Mouse (Mus musculus) neural tube, embryonic 14.5 days (tissue): ENCODE measurements at regions not wholly inside any gene's neighbourhood (a gene's known extent, or its start where the extent isn't known, plus 50 kb on each side); places are given as distances from the start of the nearest gene placed in this dataset.

Source experiments
- ATAC-seq: fragments of 200-750 bp; cut with Nextera tagmentation; 2 replicates; pipeline ENCODE4 v1.8.0; 2017; ENCODE audit warnings: low read depth, mild to moderate bottlenecking, moderate TSS enrichment, moderate library complexity
- H3K27ac ChIP-seq: fragments of 300-500 bp; sonication (generic); 2 replicates; pipeline ENCODE4 v1.5.1; 2014; ENCODE audit warnings: low read depth, mild to moderate bottlenecking, control low read depth, low read length, moderate library complexity, mixed read lengths
- H3K27me3 ChIP-seq: fragments of 300-500 bp; sonication (generic); 2 replicates; pipeline ENCODE4 v1.6.1; 2014; ENCODE audit warnings: low read length; ENCODE audit not compliant: control insufficient read depth, insufficient read depth
- H3K36me3 ChIP-seq: fragments of 300-500 bp; sonication (generic); 2 replicates; pipeline ENCODE4 v1.6.1; 2014; ENCODE audit warnings: low read length, mixed read lengths; ENCODE audit not compliant: control insufficient read depth, insufficient read depth
- H3K4me1 ChIP-seq: fragments of 300-500 bp; sonication (generic); 2 replicates; pipeline ENCODE4 v1.6.1; 2014; ENCODE audit warnings: low read length; ENCODE audit not compliant: control insufficient read depth, insufficient read depth
- H3K4me2 ChIP-seq: fragments of 300-500 bp; sonication (generic); 2 replicates; pipeline ENCODE4 v1.6.1; 2014; ENCODE audit warnings: mild to moderate bottlenecking, low read depth, low read length, control low read depth
- H3K4me3 ChIP-seq: fragments of 300-500 bp; sonication (generic); 2 replicates; pipeline ENCODE4 v1.5.1; 2014; ENCODE audit warnings: low read depth, low read length, control low read depth, mixed read lengths
- H3K9ac ChIP-seq: fragments of 300-500 bp; sonication (generic); replicated peaks from 2 replicates; pipeline ENCODE4 v1.6.1; 2014; ENCODE audit warnings: low read depth, mild to moderate bottlenecking, control low read depth, low read length, mixed read lengths
- H3K9me3 ChIP-seq: fragments of 300-500 bp; sonication (generic); 2 replicates; pipeline ENCODE4 v1.6.1; 2016; ENCODE audit warnings: low read length; ENCODE audit not compliant: control insufficient read depth
- WGBS: fragments of 180-500 bp; shearing (Covaris S2); extraction: QIAGEN DNeasy Blood & Tissue Kit; methylation state at CpG from one replicate; pipeline ENCODE4 v1.1.7; 2014; 5-methylcytosine and 5-hydroxymethylcytosine counted together

DNA sequence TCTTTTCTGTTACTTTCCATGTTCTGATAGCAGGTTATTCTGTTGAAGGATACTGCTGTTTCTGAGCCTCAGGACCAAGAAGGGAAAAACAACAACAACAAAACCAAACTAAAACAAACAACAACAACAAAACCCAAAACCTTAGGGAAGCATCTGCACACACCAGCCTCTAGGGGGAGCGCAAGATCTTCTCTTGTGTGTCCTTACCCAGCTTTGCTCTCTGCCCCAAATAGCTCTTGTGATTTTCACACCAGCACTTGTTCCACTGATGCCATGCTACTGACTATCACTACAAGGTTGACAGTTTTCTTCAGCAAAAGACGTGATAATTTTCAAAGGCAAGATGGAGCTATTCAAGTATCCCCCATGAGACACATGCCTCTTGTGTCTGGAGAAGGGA, 59.8 kb upstream of the Nrg3 start:
- H3K27me3 ChIP-seq = no peaks in the 10 kb centered on the region
- H3K9ac ChIP-seq = no peak overlapping the region
- H3K36me3 ChIP-seq = no peaks in the 10 kb centered on the region
- no peaks in the 10 kb centered on the region for H3K4me1 ChIP-seq
- no peak overlapping the region for H3K27ac ChIP-seq
- WGBS = 14% methylated on average over 2 of the region's 2 CpGs
- no peaks in the 10 kb centered on the region for H3K9me3 ChIP-seq
- H3K4me2 ChIP-seq = no peak overlapping the region
- no peak overlapping the region for H3K4me3 ChIP-seq
- ATAC-seq = 0 out of 2 replicates have a peak, but pooled peaks have one; percentile 44
